Mouse (Mus musculus): Measurements from ENCODE around the gene Wnt5b. TPM values are rescaled to one million over a fixed set of nuclear protein-coding genes. Genes with fewer than 3 reads are reported as not detected.

Wnt5b gene
- total RNA-seq, 1 experiment from 2014 or later = 0.48 TPM

- no peak for ATAC-seq (replicated peaks; ENCODE audit: insufficient number of reproducible peaks, low FRiP score, low TSS enrichment, poor library complexity, severe bottlenecking)
These were observed 106.0 kb downstream of the Wnt5b start for GRCm38 (mm10) chr6:119437894-119438761.

GRCm38 (mm10) chr6:119434394-119434793 lies 109.8 kb downstream of the Wnt5b start:
- no peak for ATAC-seq (replicated peaks; ENCODE audit: insufficient number of reproducible peaks, low FRiP score, low TSS enrichment, poor library complexity, severe bottlenecking)

- ATAC-seq (replicated peaks; ENCODE audit: insufficient number of reproducible peaks, low FRiP score, low TSS enrichment, poor library complexity, severe bottlenecking) = no peak
These were observed 112.3 kb downstream of the Wnt5b start for GRCm38 (mm10) chr6:119431751-119432324.

DNA sequence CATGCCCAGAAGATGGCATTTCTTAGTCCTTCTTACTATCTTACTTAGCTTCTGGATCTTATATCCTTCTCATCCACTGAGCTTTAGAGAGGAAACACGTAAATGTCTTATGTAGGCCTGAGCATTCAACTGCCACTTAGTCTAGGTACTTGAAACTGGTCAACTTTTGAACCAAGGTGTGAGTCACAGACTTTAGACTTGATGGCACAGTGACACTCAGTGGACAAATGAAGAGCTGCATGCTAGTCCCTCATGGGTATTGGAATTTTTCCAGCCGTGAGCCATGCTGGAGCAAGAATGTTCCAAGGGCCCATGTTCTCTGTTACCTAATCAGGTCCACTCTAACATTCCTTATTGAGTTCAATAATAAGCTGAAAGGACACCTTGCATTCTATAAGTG lies 113.6 kb downstream of the Wnt5b start:
- peak; percentile 73 for ATAC-seq (replicated peaks; ENCODE audit: insufficient number of reproducible peaks, low FRiP score, low TSS enrichment, poor library complexity, severe bottlenecking)

DNA sequence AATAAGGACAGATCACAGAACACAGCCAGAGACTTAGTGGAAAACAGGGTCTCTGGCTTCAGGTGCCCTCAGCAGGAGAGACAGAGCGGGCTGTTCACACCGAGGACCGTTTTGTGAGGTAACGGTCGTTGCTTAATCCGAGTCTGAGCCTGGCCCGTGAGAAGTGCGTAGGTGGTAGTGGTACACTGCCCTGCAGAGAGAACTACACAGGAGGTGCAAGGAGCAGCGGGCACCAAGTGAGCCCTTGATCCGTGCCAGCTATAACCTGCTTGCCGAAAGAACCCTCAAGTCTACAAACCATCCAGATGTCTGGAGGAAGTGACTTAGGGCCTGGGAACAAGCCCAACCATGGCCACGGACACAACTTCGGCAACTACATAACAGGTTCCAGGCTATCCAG lies 114.8 kb downstream of the Wnt5b start:
- ATAC-seq (replicated peaks; ENCODE audit: insufficient number of reproducible peaks, low FRiP score, low TSS enrichment, poor library complexity, severe bottlenecking) = no peak

GRCm38 (mm10) chr6:119428611-119429010 lies 115.5 kb downstream of the Wnt5b start:
- ATAC-seq (replicated peaks; ENCODE audit: insufficient number of reproducible peaks, low FRiP score, low TSS enrichment, poor library complexity, severe bottlenecking) = no peak

- ATAC-seq (replicated peaks; ENCODE audit: insufficient number of reproducible peaks, low FRiP score, low TSS enrichment, poor library complexity, severe bottlenecking) = no peak
These were observed 123.1 kb downstream of the Wnt5b start for GRCm38 (mm10) chr6:119421001-119421400.

GRCm38 (mm10) chr6:119420357-119420756 lies 123.8 kb downstream of the Wnt5b start:
- no peak for ATAC-seq (replicated peaks; ENCODE audit: insufficient number of reproducible peaks, low FRiP score, low TSS enrichment, poor library complexity, severe bottlenecking)

DNA sequence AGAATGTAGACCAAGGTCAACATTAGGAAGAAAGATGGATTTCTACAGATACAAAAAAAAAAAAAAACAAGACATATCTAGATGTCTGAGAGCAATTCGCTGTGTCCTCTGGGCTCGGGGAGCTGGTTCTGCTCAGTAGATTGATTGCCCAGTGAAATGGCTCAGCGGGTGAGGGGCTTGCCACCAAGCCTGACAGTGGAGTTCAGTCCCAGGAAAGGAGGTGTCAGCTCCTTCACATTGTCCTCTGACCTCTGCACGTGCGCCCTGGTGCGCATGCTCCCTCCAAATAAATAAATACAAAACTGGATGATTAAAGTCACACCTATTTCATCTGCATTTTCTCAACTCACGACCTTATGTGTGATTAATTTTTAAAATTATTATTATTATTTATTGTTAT lies 124.7 kb downstream of the Wnt5b start:
- no peak for ATAC-seq (replicated peaks; ENCODE audit: insufficient number of reproducible peaks, low FRiP score, low TSS enrichment, poor library complexity, severe bottlenecking)

DNA sequence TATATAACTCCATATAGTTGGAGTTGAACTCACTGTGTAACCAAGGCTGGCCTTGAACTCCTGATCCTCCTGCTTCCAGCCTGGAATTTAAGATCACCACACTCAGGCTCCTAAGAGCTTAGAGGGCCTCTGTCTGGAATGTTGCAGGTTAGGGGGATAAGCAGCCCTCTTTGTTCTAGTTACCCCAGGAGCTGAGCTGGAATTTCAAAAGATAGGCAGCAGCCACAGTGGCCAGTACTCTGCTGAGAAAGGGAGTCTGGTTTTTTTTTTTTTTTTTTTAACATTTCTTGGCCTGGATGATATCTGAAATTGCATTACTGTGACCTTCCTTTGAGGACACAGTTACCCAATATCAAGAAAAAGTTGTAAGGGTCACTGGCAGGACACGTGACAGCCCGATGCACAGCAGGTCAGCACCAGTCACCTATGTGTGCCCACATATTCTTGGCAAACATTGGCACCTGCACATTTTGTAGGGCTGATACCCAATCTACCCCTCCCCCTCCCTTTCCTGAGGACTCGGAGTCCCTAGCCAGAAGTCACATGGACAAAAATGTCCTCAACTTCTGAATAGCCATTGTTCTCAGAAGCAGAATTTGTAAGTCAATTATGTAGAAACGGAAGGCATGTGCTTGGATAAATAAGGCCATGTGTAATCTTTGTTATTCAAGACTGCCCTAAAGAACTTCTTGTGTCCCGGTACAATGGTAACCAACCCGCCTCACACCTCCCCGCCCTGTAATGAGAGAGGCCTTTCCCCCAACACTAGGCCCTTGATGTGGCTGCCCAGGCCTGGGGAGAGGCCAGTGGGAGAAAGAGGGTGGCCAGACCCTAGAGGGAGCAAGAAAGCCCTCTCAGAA lies 125.5 kb downstream of the Wnt5b start:
- ATAC-seq (replicated peaks; ENCODE audit: insufficient number of reproducible peaks, low FRiP score, low TSS enrichment, poor library complexity, severe bottlenecking) = no peak

DNA sequence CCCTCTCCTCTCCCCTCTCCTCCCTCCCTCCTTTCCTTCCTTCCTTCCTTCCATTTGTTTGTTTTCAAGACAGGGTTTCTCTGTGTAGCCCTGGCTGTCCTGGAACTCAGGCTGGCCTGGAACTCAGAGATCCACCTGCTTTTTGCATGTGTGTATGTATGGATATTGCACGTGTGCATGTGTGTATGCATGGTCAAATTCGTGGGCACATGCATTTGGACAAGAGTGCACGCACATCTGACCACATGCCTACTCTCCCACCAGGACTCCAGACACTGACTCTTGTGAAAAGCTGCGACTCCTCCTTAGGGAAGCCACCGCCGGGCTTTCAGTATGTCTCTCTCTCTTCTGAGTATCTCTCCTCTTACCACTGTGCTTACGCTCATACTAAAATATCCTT lies 126.3 kb downstream of the Wnt5b start:
- no peak for ATAC-seq (replicated peaks; ENCODE audit: insufficient number of reproducible peaks, low FRiP score, low TSS enrichment, poor library complexity, severe bottlenecking)

GRCm38 (mm10) chr6:119417354-119417753 lies 126.8 kb downstream of the Wnt5b start, which contains the start of gene Adipor2:
Adipor2 (minus strand) TSS chr6:119417704.
- ATAC-seq (replicated peaks; ENCODE audit: insufficient number of reproducible peaks, low FRiP score, low TSS enrichment, poor library complexity, severe bottlenecking) = peak; percentile 83

GRCm38 (mm10) chr6:119416643-119417042 lies 127.5 kb downstream of the Wnt5b start:
- ATAC-seq (replicated peaks; ENCODE audit: insufficient number of reproducible peaks, low FRiP score, low TSS enrichment, poor library complexity, severe bottlenecking) = no peak

DNA sequence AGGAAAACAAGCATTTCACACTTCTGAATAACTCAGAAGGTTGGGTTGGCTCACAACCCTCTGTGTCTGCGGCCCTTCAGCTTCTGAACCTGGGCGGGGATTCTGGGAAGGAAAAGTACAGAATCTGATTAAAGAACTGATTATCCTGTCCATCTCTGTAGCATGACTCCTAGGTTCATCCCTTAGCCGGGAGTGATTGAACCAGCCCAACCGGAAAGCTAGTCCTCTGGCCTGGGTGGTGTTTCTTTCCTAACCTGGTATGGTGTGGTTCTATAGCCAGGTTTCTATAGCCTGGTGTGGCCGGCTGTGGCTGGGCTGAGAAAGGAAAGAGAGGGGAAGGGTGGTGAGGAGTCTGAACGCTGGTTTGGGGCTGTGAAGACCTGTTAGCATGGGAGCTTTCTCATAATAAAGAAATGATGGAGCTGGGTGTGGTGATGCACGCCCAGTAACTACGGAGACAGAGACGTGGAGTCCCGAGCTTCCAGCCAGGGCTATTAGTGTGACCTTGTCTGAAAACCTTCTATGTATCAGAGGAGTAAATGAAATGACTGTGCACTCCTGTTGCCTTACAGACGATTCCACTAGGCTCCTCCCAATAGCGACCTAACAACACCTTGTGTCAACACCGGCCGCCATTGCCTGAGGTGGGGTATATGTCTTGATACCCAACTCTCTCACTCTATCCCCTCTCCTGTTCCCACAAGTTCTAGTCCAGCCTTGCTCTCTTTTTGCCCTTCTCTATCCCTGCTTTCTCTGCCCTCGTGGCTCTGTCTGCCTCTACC lies 129.7 kb downstream of the Wnt5b start:
- no peak for ATAC-seq (replicated peaks; ENCODE audit: insufficient number of reproducible peaks, low FRiP score, low TSS enrichment, poor library complexity, severe bottlenecking)

GRCm38 (mm10) chr6:119412588-119412987 lies 131.6 kb downstream of the Wnt5b start:
- no peak for ATAC-seq (replicated peaks; ENCODE audit: insufficient number of reproducible peaks, low FRiP score, low TSS enrichment, poor library complexity, severe bottlenecking)

DNA sequence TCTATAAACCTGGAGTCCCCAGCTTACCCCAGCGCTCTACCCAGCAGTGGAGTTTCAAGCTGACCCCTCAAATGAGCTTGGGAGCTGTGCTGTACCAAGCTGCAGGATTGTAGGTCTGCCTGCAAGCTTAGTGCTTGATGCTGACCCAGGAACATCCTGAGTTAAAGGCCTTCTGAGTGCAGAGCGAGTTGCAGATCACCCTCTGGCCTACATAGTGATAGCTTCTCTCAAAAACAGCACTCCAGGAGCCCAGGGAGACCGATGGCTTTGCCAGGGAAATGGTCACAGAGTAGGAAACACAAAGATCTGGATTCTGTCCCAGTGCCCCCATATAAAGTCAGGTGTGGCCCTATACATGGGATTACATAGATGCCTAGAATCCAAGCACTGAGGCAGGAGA lies 132.6 kb downstream of the Wnt5b start:
- no peak for ATAC-seq (replicated peaks; ENCODE audit: insufficient number of reproducible peaks, low FRiP score, low TSS enrichment, poor library complexity, severe bottlenecking)

- no peak for ATAC-seq (replicated peaks; ENCODE audit: insufficient number of reproducible peaks, low FRiP score, low TSS enrichment, poor library complexity, severe bottlenecking)
These were observed 134.4 kb downstream of the Wnt5b start for GRCm38 (mm10) chr6:119409766-119410165.

GRCm38 (mm10) chr6:119408582-119408981 lies 135.6 kb downstream of the Wnt5b start:
- ATAC-seq (replicated peaks; ENCODE audit: insufficient number of reproducible peaks, low FRiP score, low TSS enrichment, poor library complexity, severe bottlenecking) = peak; percentile 64; the same call in 1 of the 2 replicates

Measured in monocyte, adult 5-6 weeks (primary cell).